8 mouse cellular contexts compared by ENCODE assay signal in genomic region chr5:122994303-122994846, GRCm38 (mm10). TPM values are rescaled to one million over a fixed set of nuclear protein-coding genes. Genes with fewer than 3 reads are reported as not detected.
DNase-seq lines count a peak whose midpoint lies in the region; ATAC-seq and TF ChIP-seq lines count a peak whose summit lies in the region.

No protein-coding gene starts in this region.

- H3K4me2 ChIP-seq in forebrain, embryonic 16.5 days (ENCODE audit: low read length), result peak overlapping the region; percentile 12; the same call in 1 of the 2 replicates

- WGBS in forebrain, embryonic 16.5 days, result 9% methylated on average over 5 of the region's 5 CpGs
- WGBS in large intestine, adult 2 months, result 9% methylated on average over 5 of the region's 5 CpGs
- WGBS in lung, adult 2 months, result 7% methylated on average over 5 of the region's 5 CpGs

- H3K36me3 ChIP-seq in forebrain, embryonic 16.5 days (ENCODE audit: control insufficient read depth, insufficient read depth), result no peaks in the 10 kb centered on the region

- intact Hi-C loops in heart, postnatal 25 days (cut with DNase I), result no loop called here

- H3K27ac ChIP-seq in forebrain, embryonic 16.5 days (ENCODE audit: low read length), result no peak overlapping the region

- no peak for TF ChIP-seq CTCF in lung, adult 2 months (IDR thresholded peaks at IDR 0.05; ENCODE audit: insufficient read depth, low read length)

- no peak overlapping the region for H3K9ac ChIP-seq in forebrain, embryonic 16.5 days (replicated peaks; ENCODE audit: low read depth, low read length)

- H3K4me1 ChIP-seq in forebrain, embryonic 16.5 days (replicated peaks; ENCODE audit: control insufficient read depth, insufficient read depth, low read length), result peaks cover 28% of the 10 kb centered on the region
- H3K4me1 ChIP-seq in lung, adult 2 months (ENCODE audit: control insufficient read depth, insufficient read depth, low read length), result peaks cover 4% of the 10 kb centered on the region; the same call in 1 of the 2 replicates

- H3K9me3 ChIP-seq in forebrain, embryonic 16.5 days (ENCODE audit: control insufficient read depth, low read length), result no peaks in the 10 kb centered on the region

- H3K27me3 ChIP-seq in forebrain, embryonic 16.5 days (replicated peaks; ENCODE audit: control insufficient read depth, insufficient read depth, low read length), result no peaks in the 10 kb centered on the region

- DNase-seq in adrenal gland, postnatal 36 days, result peak; percentile 89 to 90
- peak; percentile 79 for DNase-seq in heart, postnatal 25 days (ENCODE audit: low spot score)
- peak; percentile 84 for DNase-seq in large intestine, adult 2 months (ENCODE audit: low read depth, low spot score)
- peak; percentile 88 for DNase-seq in lung, adult 2 months
- DNase-seq in thymus, postnatal 10 days (ENCODE audit: low spot score in 2 of 2), result peak; percentile 96 to 97

- TF ChIP-seq POLR2A in lung, adult 2 months (IDR thresholded peaks at IDR 0.05; ENCODE audit: borderline replicate concordance, extremely low read depth, low read depth, low read length), result no peak

- peak; percentile 74 for ATAC-seq in CD4-positive, CD25-positive, alpha-beta regulatory T cell, adult 4 months
- ATAC-seq in forebrain, embryonic 16.5 days, result peak; percentile 78; the same call in 1 of the 2 replicates
- peak; percentile 55; the same call in 1 of the 2 replicates for ATAC-seq in neutrophil, adult 5-6 weeks (ENCODE audit: extremely low read depth, insufficient number of reproducible peaks, low FRiP score, poor library complexity, severe bottlenecking)

- no peak overlapping the region for H3K4me3 ChIP-seq in forebrain, embryonic 16.5 days (replicated peaks; ENCODE audit: low read length)
- no peak overlapping the region for H3K4me3 ChIP-seq in lung, adult 2 months (replicated peaks; ENCODE audit: extremely low read depth, low read depth, low read length)

RNA-seq across cellular contexts. Expression of gene Kdm2b, which starts 4.8 kb away (rescaled TPM):
- polyA plus RNA-seq in CD4-positive, CD25-positive, alpha-beta regulatory T cell, adult 4 months (2017; shearing (Covaris generic)), result 10 to 100 TPM; 33.1 to 51.1 TPM
- total RNA-seq in adrenal gland, postnatal 36 days (2021), result 10 to 100 TPM; 13.4 to 14.7 TPM
- 157 and 166 TPM in 2 replicates for polyA plus RNA-seq in forebrain, embryonic 16.5 days (2015; fragmentation: Nextera tagmentation; extraction: Ambion mirVana)
- 10 to 100 TPM; 15.4 to 16.8 TPM for total RNA-seq in heart, postnatal 25 days (2021)
- 12.1 and 15.7 TPM in 2 replicates for polyA plus RNA-seq in large intestine, adult 2 months (2012; rRNA removed)
- polyA plus RNA-seq in lung, adult 2 months (2012; rRNA removed), result 16.6 and 20.1 TPM in 2 replicates
- total RNA-seq in neutrophil, adult 5-6 weeks (2017), result 24.3 and 27.4 TPM in 2 replicates

RNA-seq across cellular contexts. Expression of gene Orai1, which starts 20.5 kb away (rescaled TPM):
- polyA plus RNA-seq in CD4-positive, CD25-positive, alpha-beta regulatory T cell, adult 4 months (2017; shearing (Covaris generic)), result 1 to 10 TPM; 4.2 to 8.1 TPM
- total RNA-seq in adrenal gland, postnatal 36 days (2021), result 10 to 100 TPM in 1 of 2 experiments, 1 to 10 TPM in 1; 9.2 to 12.3 TPM
- polyA plus RNA-seq in forebrain, embryonic 16.5 days (2015; fragmentation: Nextera tagmentation; extraction: Ambion mirVana), result 13.0 and 13.8 TPM in 2 replicates
- 10 to 100 TPM; 15.1 to 16.1 TPM for total RNA-seq in heart, postnatal 25 days (2021)
- polyA plus RNA-seq in large intestine, adult 2 months (2012; rRNA removed), result 86.0 and 97.3 TPM in 2 replicates
- 113 and 137 TPM in 2 replicates for polyA plus RNA-seq in lung, adult 2 months (2012; rRNA removed)
- total RNA-seq in neutrophil, adult 5-6 weeks (2017), result 36.6 and 38.4 TPM in 2 replicates

RNA-seq across cellular contexts. Expression of gene Morn3, which starts 52.4 kb away (rescaled TPM):
- polyA plus RNA-seq in CD4-positive, CD25-positive, alpha-beta regulatory T cell, adult 4 months (2017; shearing (Covaris generic)), result 1 to 10 TPM; 5.2 to 6.9 TPM
- not detected for total RNA-seq in adrenal gland, postnatal 36 days (2021)
- 1.7 TPM in 1 of 2 replicates, not detected in the other for polyA plus RNA-seq in forebrain, embryonic 16.5 days (2015; fragmentation: Nextera tagmentation; extraction: Ambion mirVana)
- total RNA-seq in heart, postnatal 25 days (2021), result not detected
- not detected in 2 replicates for polyA plus RNA-seq in large intestine, adult 2 months (2012; rRNA removed)
- polyA plus RNA-seq in lung, adult 2 months (2012; rRNA removed), result 0.77 and 2.9 TPM in 2 replicates
- not detected in 2 replicates for total RNA-seq in neutrophil, adult 5-6 weeks (2017)
